Mouse (Mus musculus) kidney, embryonic 14.5 days (tissue): ENCODE measurements around the gene Xxylt1. TPM values are rescaled to one million over a fixed set of nuclear protein-coding genes. Genes with fewer than 3 reads are reported as not detected.

ENCODE experiments used
- ATAC-seq: fragments of 200-750 bp; cut with Nextera tagmentation; 2 replicates; pipeline ENCODE4 v1.8.0; 2017; ENCODE audit warnings: moderate number of reproducible peaks, mild to moderate bottlenecking, moderate TSS enrichment, moderate library complexity; ENCODE audit not compliant: low FRiP score, low TSS enrichment
- H3K27ac ChIP-seq: fragments of 300-500 bp; sonication (generic); 2 replicates; pipeline ENCODE4 v1.5.1; 2014; ENCODE audit warnings: low read depth, mild to moderate bottlenecking, low read length, moderate library complexity, mixed read lengths
- H3K27me3 ChIP-seq: fragments of 300-500 bp; sonication (generic); 2 replicates; pipeline ENCODE4 v1.6.1; 2014; ENCODE audit warnings: mild to moderate bottlenecking, low read length; ENCODE audit not compliant: control insufficient read depth, insufficient read depth
- H3K36me3 ChIP-seq: fragments of 300-500 bp; sonication (generic); 2 replicates; pipeline ENCODE4 v1.6.1; 2014; ENCODE audit warnings: low read length, mixed read lengths; ENCODE audit not compliant: control insufficient read depth, insufficient read depth
- H3K4me1 ChIP-seq: fragments of 300-500 bp; sonication (generic); 2 replicates; pipeline ENCODE4 v1.6.1; 2014; ENCODE audit warnings: low read length, mixed read lengths; ENCODE audit not compliant: control insufficient read depth, insufficient read depth
- H3K4me2 ChIP-seq: fragments of 300-500 bp; sonication (generic); replicated peaks from 2 replicates; pipeline ENCODE4 v1.6.1; 2014; ENCODE audit warnings: low read depth, mild to moderate bottlenecking, low read length
- H3K4me3 ChIP-seq: fragments of 300-500 bp; sonication (generic); 2 replicates; pipeline ENCODE4 v1.5.1; 2014; ENCODE audit warnings: mild to moderate bottlenecking, low read length
- H3K9ac ChIP-seq: fragments of 300-500 bp; sonication (generic); 2 replicates; pipeline ENCODE4 v1.6.1; 2014; ENCODE audit warnings: low read depth, mild to moderate bottlenecking, low read length, moderate library complexity
- H3K9me3 ChIP-seq: fragments of 300-500 bp; sonication (generic); 2 replicates; pipeline ENCODE4 v1.6.1; 2016; ENCODE audit warnings: low read length; ENCODE audit not compliant: control insufficient read depth
- WGBS: fragments of 180-500 bp; shearing (Covaris S2); extraction: QIAGEN DNeasy Blood & Tissue Kit; methylation state at CpG from one replicate; pipeline ENCODE4 v1.1.7; 2014; 5-methylcytosine and 5-hydroxymethylcytosine counted together
- polyA plus RNA-seq: library from polyadenylated mRNA; unstranded; fragments of >200 nt; fragmentation: Nextera tagmentation; extraction: Ambion mirVana; gene quantifications from 2 replicates; pipeline ENCODE4 v1.2.1, GENCODE M21; 2014

Xxylt1 gene
- polyA plus RNA-seq, 1 experiment from 2014 or later = 28.6 TPM

DNA sequence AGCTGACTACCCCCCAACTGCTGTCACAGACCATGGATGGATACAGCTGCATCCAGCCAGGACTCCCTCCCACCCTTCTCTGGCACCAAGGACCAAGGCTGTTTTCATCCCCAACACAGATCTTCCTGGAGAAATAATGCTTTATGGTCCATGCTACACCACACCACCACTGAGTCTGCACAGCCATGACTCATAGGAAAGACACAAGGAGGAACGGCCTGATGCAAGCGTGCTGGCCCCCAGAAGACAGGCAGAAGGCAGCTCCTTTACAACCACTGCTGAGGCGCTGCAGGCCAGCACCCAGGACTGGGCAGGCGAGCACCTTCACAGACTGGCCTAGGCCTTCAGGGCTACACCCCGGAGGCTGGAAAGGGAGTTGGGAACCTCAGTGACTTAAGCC, 97.1 kb downstream of the Xxylt1 start:
- Histone ChIP-seq H3K4me3 (no peak overlapping the region), H3K36me3 (no peaks in the 10 kb centered on the region), H3K9ac (no peak overlapping the region), H3K9me3 (no peaks in the 10 kb centered on the region), H3K27me3 (no peaks in the 10 kb centered on the region), H3K4me2 (no peak overlapping the region), H3K27ac (no peak overlapping the region), H3K4me1 (peaks cover 20% of the 10 kb centered on the region; the same call in 1 of the 2 replicates)
- no peak for ATAC-seq
- WGBS = 73% methylated on average over 5 of the region's 5 CpGs

GRCm38 (mm10) chr16:30983699-30984098, 97.5 kb downstream of the Xxylt1 start:
- no peaks in the 10 kb centered on the region for H3K9me3 ChIP-seq

GRCm38 (mm10) chr16:30983281-30983680, 98.0 kb downstream of the Xxylt1 start:
- H3K27ac ChIP-seq = no peak overlapping the region
- H3K4me1 ChIP-seq = peaks cover 20% of the 10 kb centered on the region; the same call in 1 of the 2 replicates
- H3K4me2 ChIP-seq = no peak overlapping the region
- 51% methylated on average over 4 of the region's 4 CpGs for WGBS
- H3K9ac ChIP-seq = no peak overlapping the region
- no peaks in the 10 kb centered on the region for H3K27me3 ChIP-seq
- ATAC-seq = no peak
- no peaks in the 10 kb centered on the region for H3K36me3 ChIP-seq
- no peak overlapping the region for H3K4me3 ChIP-seq
- H3K9me3 ChIP-seq = no peaks in the 10 kb centered on the region

More at GRCm38 (mm10) chr16:30983699-30984098, 97.5 kb downstream of the Xxylt1 start:
- no peak overlapping the region for H3K27ac ChIP-seq
- no peak for ATAC-seq
- no peak overlapping the region for H3K4me2 ChIP-seq
- H3K9ac ChIP-seq = no peak overlapping the region
- 59% methylated on average over 6 of the region's 6 CpGs for WGBS
- no peaks in the 10 kb centered on the region for H3K27me3 ChIP-seq
- no peaks in the 10 kb centered on the region for H3K36me3 ChIP-seq
- H3K4me3 ChIP-seq = no peak overlapping the region
- peaks cover 20% of the 10 kb centered on the region; the same call in 1 of the 2 replicates for H3K4me1 ChIP-seq

DNA sequence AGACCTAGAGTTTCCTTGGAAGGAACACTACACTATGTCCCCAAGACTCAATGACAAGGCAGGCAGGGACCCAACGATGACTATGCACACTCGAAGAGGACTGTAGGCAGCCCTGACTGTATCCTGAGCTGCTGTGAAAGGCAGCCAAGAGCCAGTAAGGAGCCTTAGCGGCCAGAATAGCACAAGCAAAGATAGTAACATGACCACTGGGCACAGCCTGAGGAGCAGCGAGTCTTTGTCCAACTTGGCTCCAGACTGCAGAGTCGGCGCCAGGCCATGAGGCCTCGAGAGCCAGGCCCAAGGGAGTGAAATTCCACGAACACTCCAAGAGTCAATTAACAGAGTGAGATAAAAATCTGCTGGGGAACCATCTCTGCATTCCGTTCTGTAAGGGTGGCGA, 99.9 kb downstream of the Xxylt1 start:
- Histone ChIP-seq H3K9ac (no peak overlapping the region), H3K4me3 (no peak overlapping the region), H3K36me3 (no peaks in the 10 kb centered on the region), H3K27me3 (no peaks in the 10 kb centered on the region), H3K27ac (no peak overlapping the region), H3K4me1 (peaks cover 26% of the 10 kb centered on the region; the same call in 1 of the 2 replicates), H3K4me2 (no peak overlapping the region), H3K9me3 (no peaks in the 10 kb centered on the region)
- WGBS = 85% methylated on average over 10 of the region's 10 CpGs
- ATAC-seq = no peak

GRCm38 (mm10) chr16:30979905-30980304, 101.3 kb downstream of the Xxylt1 start:
- Histone ChIP-seq H3K4me3 (no peak overlapping the region), H3K27ac (no peak overlapping the region), H3K9ac (no peak overlapping the region), H3K27me3 (no peaks in the 10 kb centered on the region), H3K4me2 (no peak overlapping the region), H3K36me3 (no peaks in the 10 kb centered on the region), H3K9me3 (no peaks in the 10 kb centered on the region), H3K4me1 (peaks cover 15% of the 10 kb centered on the region; the same call in 1 of the 2 replicates)
- WGBS = 96% methylated on average over 11 of the region's 11 CpGs
- ATAC-seq = no peak

DNA sequence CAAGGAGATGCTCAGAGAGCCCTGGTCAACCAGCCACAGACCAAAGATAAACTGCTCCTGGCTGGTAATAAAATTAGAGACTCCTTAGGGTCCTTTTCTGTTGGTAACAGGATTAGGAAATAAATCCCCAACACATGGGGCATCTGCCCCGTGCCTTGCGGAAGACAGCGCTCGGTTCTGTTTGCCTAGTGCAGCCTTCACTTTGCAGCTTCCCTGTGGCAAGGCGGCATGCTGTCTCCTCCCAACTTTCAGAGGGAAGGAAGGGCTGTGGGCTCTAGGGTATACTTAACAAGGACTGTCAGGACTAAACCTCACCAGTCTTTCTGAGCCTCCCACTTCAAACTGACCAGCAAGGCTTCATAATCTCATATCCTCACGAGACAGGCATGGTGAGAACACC, 103.5 kb downstream of the Xxylt1 start:
- no peak overlapping the region for H3K4me2 ChIP-seq
- no peak for ATAC-seq
- H3K27ac ChIP-seq = no peak overlapping the region
- H3K4me3 ChIP-seq = no peak overlapping the region
- no peak overlapping the region for H3K9ac ChIP-seq
- no peaks in the 10 kb centered on the region for H3K36me3 ChIP-seq
- H3K9me3 ChIP-seq = no peaks in the 10 kb centered on the region
- H3K27me3 ChIP-seq = no peaks in the 10 kb centered on the region
- WGBS = 71% methylated on average over 6 of the region's 6 CpGs
- peaks cover 11% of the 10 kb centered on the region; the same call in 1 of the 2 replicates for H3K4me1 ChIP-seq

GRCm38 (mm10) chr16:30977186-30977585, 104.0 kb downstream of the Xxylt1 start:
- H3K9me3 ChIP-seq = no peaks in the 10 kb centered on the region
- H3K36me3 ChIP-seq = no peaks in the 10 kb centered on the region
- peaks cover 11% of the 10 kb centered on the region; the same call in 1 of the 2 replicates for H3K4me1 ChIP-seq
- no peaks in the 10 kb centered on the region for H3K27me3 ChIP-seq
- peak; percentile 96 for ATAC-seq
- WGBS = 0% methylated on average over 3 of the region's 3 CpGs
- no peak overlapping the region for H3K4me3 ChIP-seq
- no peak overlapping the region for H3K9ac ChIP-seq
- peak overlapping the region; percentile 12; the same call in 1 of the 2 replicates for H3K4me2 ChIP-seq
- H3K27ac ChIP-seq = no peak overlapping the region

DNA sequence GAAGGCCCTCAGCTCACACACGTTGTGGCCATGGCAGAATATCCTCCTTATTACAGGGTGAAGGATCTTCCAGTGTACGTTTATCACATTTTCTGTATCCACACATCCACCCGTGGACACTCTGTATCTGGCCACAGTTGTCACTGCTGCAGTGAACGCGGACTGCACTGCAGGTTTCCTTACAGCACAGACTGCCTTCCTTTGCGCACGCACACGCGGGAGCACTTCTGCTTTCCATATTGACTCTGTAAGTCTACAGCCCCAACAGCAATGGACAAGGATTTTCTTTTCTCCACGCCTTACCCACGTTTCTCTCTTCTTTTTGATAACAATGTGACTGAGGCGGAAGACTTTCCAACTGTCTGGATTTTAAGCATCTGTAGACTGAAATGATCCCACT, 106.7 kb downstream of the Xxylt1 start:
- no peak overlapping the region for H3K4me2 ChIP-seq
- WGBS = 90% methylated on average over 12 of the region's 12 CpGs
- no peaks in the 10 kb centered on the region for H3K9me3 ChIP-seq
- no peak overlapping the region for H3K9ac ChIP-seq
- peaks cover 14% of the 10 kb centered on the region; the same call in 1 of the 2 replicates for H3K4me1 ChIP-seq
- ATAC-seq = no peak
- no peak overlapping the region for H3K4me3 ChIP-seq
- H3K27ac ChIP-seq = no peak overlapping the region
- H3K36me3 ChIP-seq = no peaks in the 10 kb centered on the region
- no peaks in the 10 kb centered on the region for H3K27me3 ChIP-seq

GRCm38 (mm10) chr16:30973416-30973815, 107.8 kb downstream of the Xxylt1 start:
- Histone ChIP-seq H3K4me1 (peaks cover 24% of the 10 kb centered on the region; the same call in 1 of the 2 replicates), H3K4me3 (no peak overlapping the region), H3K4me2 (no peak overlapping the region), H3K9me3 (no peaks in the 10 kb centered on the region), H3K9ac (0 out of 2 replicates have a peak overlapping the region, but pooled peaks have one; percentile 2), H3K27me3 (no peaks in the 10 kb centered on the region), H3K36me3 (no peaks in the 10 kb centered on the region), H3K27ac (no peak overlapping the region)
- 73% methylated on average over 6 of the region's 6 CpGs for WGBS
- ATAC-seq = no peak
